Mouse (Mus musculus): ENCODE measurements at regions not wholly inside any gene's neighbourhood (a gene's known extent, or its start where the extent isn't known, plus 50 kb on each side); places are given as distances from the start of the nearest gene placed in this dataset.

GRCm38 (mm10) chr3:39276897-39277296 is 390.2 kb downstream of the Fat4 start:
- TF ChIP-seq POLR2A (IDR thresholded peaks at IDR 0.05; ENCODE audit: borderline replicate concordance, low read depth, low read length) (no peak), CTCF (IDR thresholded peaks at IDR 0.05; ENCODE audit: low read depth, low read length) (no peak)
